ENCODE assay signal across 9 mouse cellular contexts in genomic region chr15:32257886-32258319, GRCm38 (mm10). TPM values are rescaled to one million over a fixed set of nuclear protein-coding genes. Genes with fewer than 3 reads are reported as not detected.
DNase-seq lines count a peak whose midpoint lies in the region; ATAC-seq and TF ChIP-seq lines count a peak whose summit lies in the region.
"Had no signal": no experiment of that assay in that cellular context is flagged by ENCODE, and none has a peak within 500 bp of the region (broad histone marks: within the 10 kb centered on the region; RNA-seq: fewer than 3 reads in every experiment).

No protein-coding gene starts in this region.

- DNase-seq in hindbrain, embryonic 10.5 days (ENCODE audit: low spot score): peak; percentile 34
- DNase-seq in brain, adult 2 months (ENCODE audit: low read depth, low spot score): peak; percentile 92
- DNase-seq in thymus, postnatal 0 days (ENCODE audit: low spot score): no peak

- no peak overlapping the region for H3K9ac ChIP-seq in hindbrain, embryonic 12.5 days
- H3K9ac ChIP-seq in intestine, embryonic 16.5 days (ENCODE audit: low read depth, low read length): no peak overlapping the region
- H3K9ac ChIP-seq in stomach, embryonic 15.5 days: no peak overlapping the region
- H3K9ac ChIP-seq: embryonic facial prominence, embryonic 12.5 days had no signal

- H3K36me3 ChIP-seq in hindbrain, embryonic 10.5 days: 0 out of 2 replicates have a peak, but pooled peaks cover 4% of the 10 kb centered on the region
- no peaks in the 10 kb centered on the region for H3K36me3 ChIP-seq in hindbrain, embryonic 12.5 days
- H3K36me3 ChIP-seq in intestine, embryonic 16.5 days (ENCODE audit: control insufficient read depth, insufficient read depth, low read length): no peaks in the 10 kb centered on the region; the same call in 1 of the 2 replicates
- no peaks in the 10 kb centered on the region for H3K36me3 ChIP-seq in stomach, embryonic 15.5 days

- H3K27ac ChIP-seq in hindbrain, embryonic 10.5 days: peak overlapping the region; percentile 3
- no peak overlapping the region; the same call in 1 of the 2 replicates for H3K27ac ChIP-seq in hindbrain, embryonic 12.5 days
- H3K27ac ChIP-seq in embryonic fibroblast, embryonic 13.5 days (ENCODE audit: insufficient read depth, low read length): peak overlapping the region; percentile 23; the same call in 1 of the 2 replicates
- peak overlapping the region; percentile 4 for H3K27ac ChIP-seq in intestine, embryonic 16.5 days (ENCODE audit: low read length)
- H3K27ac ChIP-seq in stomach, embryonic 15.5 days: no peak overlapping the region
- H3K27ac ChIP-seq: embryonic facial prominence, embryonic 12.5 days had no signal

- H3K4me3 ChIP-seq in hindbrain, embryonic 10.5 days: no peak overlapping the region
- no peak overlapping the region for H3K4me3 ChIP-seq in hindbrain, embryonic 12.5 days
- H3K4me3 ChIP-seq in embryonic fibroblast, embryonic 13.5 days (ENCODE audit: insufficient read depth, low read length): no peak overlapping the region
- no peak overlapping the region for H3K4me3 ChIP-seq in intestine, embryonic 16.5 days (ENCODE audit: low read length)
- H3K4me3 ChIP-seq in stomach, embryonic 15.5 days (replicated peaks): no peak overlapping the region
- H3K4me3 ChIP-seq: embryonic facial prominence, embryonic 12.5 days had no signal

- no peak for ATAC-seq in hindbrain, embryonic 12.5 days (ENCODE audit: low FRiP score)
- peak; percentile 52 for ATAC-seq in intestine, embryonic 16.5 days
- 0 out of 2 replicates have a peak, but pooled peaks have one; percentile 4 for ATAC-seq in stomach, embryonic 15.5 days (ENCODE audit: insufficient read depth, low FRiP score, low read depth)
- ATAC-seq in inflammation-experienced regulatory T-cells, adult 6 months: no peak

- TF ChIP-seq POLR2A in embryonic fibroblast, embryonic 13.5 days (IDR thresholded peaks at IDR 0.05; ENCODE audit: low read depth, low read length): no peak

- H3K4me2 ChIP-seq in hindbrain, embryonic 12.5 days (replicated peaks): no peak overlapping the region
- no peak overlapping the region for H3K4me2 ChIP-seq in intestine, embryonic 16.5 days (ENCODE audit: low read depth, low read length)
- peak overlapping the region; percentile 10; the same call in 1 of the 2 replicates for H3K4me2 ChIP-seq in stomach, embryonic 15.5 days
- H3K4me2 ChIP-seq: embryonic facial prominence, embryonic 12.5 days had no signal

- no peaks in the 10 kb centered on the region for H3K27me3 ChIP-seq in hindbrain, embryonic 10.5 days (ENCODE audit: insufficient read depth, poor library complexity, severe bottlenecking)
- no peaks in the 10 kb centered on the region for H3K27me3 ChIP-seq in hindbrain, embryonic 12.5 days
- H3K27me3 ChIP-seq in intestine, embryonic 16.5 days (replicated peaks; ENCODE audit: control insufficient read depth, insufficient read depth, low read length): no peaks in the 10 kb centered on the region
- no peaks in the 10 kb centered on the region for H3K27me3 ChIP-seq in stomach, embryonic 15.5 days (replicated peaks)
- H3K27me3 ChIP-seq: embryonic facial prominence, embryonic 12.5 days had no signal

- WGBS in hindbrain, embryonic 10.5 days: 57% methylated on average over 7 of the region's 7 CpGs
- WGBS in hindbrain, embryonic 12.5 days: 55% methylated on average over 7 of the region's 7 CpGs
- WGBS in intestine, embryonic 16.5 days: 41% methylated on average over 7 of the region's 7 CpGs
- WGBS in stomach, embryonic 15.5 days: 45% methylated on average over 7 of the region's 7 CpGs

- H3K4me1 ChIP-seq in hindbrain, embryonic 10.5 days (replicated peaks): peaks cover 23% of the 10 kb centered on the region
- H3K4me1 ChIP-seq in hindbrain, embryonic 12.5 days: peaks cover 6% of the 10 kb centered on the region
- H3K4me1 ChIP-seq in embryonic fibroblast, embryonic 13.5 days (ENCODE audit: control insufficient read depth, insufficient read depth, low read length): peaks cover 13% of the 10 kb centered on the region
- H3K4me1 ChIP-seq in intestine, embryonic 16.5 days (ENCODE audit: control insufficient read depth, insufficient read depth, low read length): peaks cover 11% of the 10 kb centered on the region; the same call in 1 of the 2 replicates
- peaks cover 10% of the 10 kb centered on the region; the same call in 1 of the 2 replicates for H3K4me1 ChIP-seq in stomach, embryonic 15.5 days

- no peak for TF ChIP-seq CTCF in embryonic fibroblast, embryonic 13.5 days (IDR thresholded peaks at IDR 0.05; ENCODE audit: borderline replicate concordance, insufficient read depth, low read length)

- peaks cover 6% of the 10 kb centered on the region; the same call in 1 of the 2 replicates for H3K9me3 ChIP-seq in hindbrain, embryonic 10.5 days
- no peaks in the 10 kb centered on the region; the same call in 1 of the 2 replicates for H3K9me3 ChIP-seq in hindbrain, embryonic 12.5 days (replicated peaks)
- no peaks in the 10 kb centered on the region for H3K9me3 ChIP-seq in intestine, embryonic 16.5 days (ENCODE audit: control insufficient read depth, low read length)
- H3K9me3 ChIP-seq in stomach, embryonic 15.5 days: no peaks in the 10 kb centered on the region

RNA-seq across cellular contexts. Expression of gene Sema5a, which starts 13.3 kb away (rescaled TPM):
- 4.6 and 5.0 TPM in 2 replicates for polyA plus RNA-seq in hindbrain, embryonic 10.5 days (2016; fragmentation: Nextera tagmentation; extraction: Ambion mirVana)
- polyA plus RNA-seq in hindbrain, embryonic 12.5 days (2016; fragmentation: Nextera tagmentation; extraction: Ambion mirVana): 11.2 and 11.6 TPM in 2 replicates
- 8.0 and 32.5 TPM in 2 replicates for polyA plus RNA-seq in embryonic fibroblast, embryonic 13.5 days (2011; ENCODE audit: insufficient read length, low read depth, missing spikeins)
- 11.8 and 12.0 TPM in 2 replicates for polyA plus RNA-seq in intestine, embryonic 16.5 days (2015; fragmentation: Nextera tagmentation; extraction: Ambion mirVana)
- 17.5 and 18.8 TPM in 2 replicates for polyA plus RNA-seq in stomach, embryonic 15.5 days (2015; fragmentation: Nextera tagmentation; extraction: Ambion mirVana)
- polyA plus RNA-seq in inflammation-experienced regulatory T-cells, adult 6 months (2017; shearing (Covaris generic)): not detected
- 0.57 and 0.65 TPM in 2 replicates for polyA plus RNA-seq in thymus, postnatal 0 days (2015; fragmentation: Nextera tagmentation; extraction: Ambion mirVana)

Comparison
In these comparisons a context has a peak if more than half of its experiments do, and no peak if none do; other contexts are left out.
1. H3K27ac ChIP-seq: peak in hindbrain, embryonic 10.5 days (single experiment), embryonic fibroblast, embryonic 13.5 days (single experiment) and intestine, embryonic 16.5 days (single experiment); none in hindbrain, embryonic 12.5 days (single experiment) and stomach, embryonic 15.5 days (single experiment).
2. ATAC-seq: peak in intestine, embryonic 16.5 days (single experiment) and stomach, embryonic 15.5 days (single experiment); none in hindbrain, embryonic 12.5 days (single experiment) and inflammation-experienced regulatory T-cells, adult 6 months (single experiment).